Mouse (Mus musculus) layer of hippocampus, adult 9-10 months (tissue): ENCODE measurements around the gene Adgrg3.

Experiments used
- DNase-seq: peaks from one replicate; pipeline ENCODE4 v3.0.0; 2022; ENCODE audit warnings: low spot score

Adgrg3 gene

GRCm38 (mm10) chr8:95017451-95017850 lies at the start of gene Adgrg3:
Gene Adgrg3 (plus strand): TSS chr8:95017692.
- no peak for DNase-seq

DNA sequence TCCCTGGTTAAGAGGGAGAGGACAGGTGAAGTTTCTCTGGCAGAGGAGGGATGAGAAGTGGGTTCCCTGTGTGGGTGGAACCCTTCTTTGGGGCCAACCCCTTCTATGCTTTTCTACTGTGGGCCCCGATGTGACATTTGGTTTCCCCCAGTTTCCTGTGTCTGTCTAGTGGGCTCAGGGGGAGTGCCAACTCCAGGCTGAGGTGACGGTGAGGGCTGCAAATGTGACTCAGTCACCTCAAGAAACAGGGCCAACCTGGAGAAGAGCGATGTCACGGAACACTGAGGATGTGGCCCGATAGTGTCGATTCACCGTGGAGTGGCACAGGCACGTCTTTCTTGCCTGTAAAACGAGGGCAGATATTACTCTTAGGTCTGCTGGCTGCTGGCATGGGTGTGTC lies 44.2 kb upstream of the Adgrg3 start:
- DNase-seq = no peak

DNA sequence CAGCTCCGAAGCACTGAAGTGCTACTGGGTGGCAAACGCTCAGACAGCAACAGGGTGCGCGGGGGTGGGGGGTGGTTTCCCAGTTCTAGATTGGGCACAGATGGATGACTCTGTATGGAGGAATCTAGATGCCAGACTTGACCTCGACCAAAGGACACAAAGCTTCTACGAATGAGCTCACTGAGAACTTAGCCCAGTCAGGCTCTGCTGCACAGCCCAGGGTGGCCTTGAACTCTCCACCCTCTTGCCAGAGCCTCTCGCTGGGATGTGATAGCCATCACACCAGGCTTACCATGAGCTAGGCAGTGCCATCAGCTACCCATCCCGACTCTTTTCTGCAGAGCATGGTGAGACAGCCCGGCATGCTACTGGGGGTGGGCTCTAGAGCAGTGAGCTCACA lies 43.7 kb upstream of the Adgrg3 start:
- no peak for DNase-seq

GRCm38 (mm10) chr8:94974467-94975165 lies 42.9 kb upstream of the Adgrg3 start, which contains the start of gene Adgrg1:
Gene Adgrg1 (plus strand): TSS chr8:94974751.
- no peak for DNase-seq

DNA sequence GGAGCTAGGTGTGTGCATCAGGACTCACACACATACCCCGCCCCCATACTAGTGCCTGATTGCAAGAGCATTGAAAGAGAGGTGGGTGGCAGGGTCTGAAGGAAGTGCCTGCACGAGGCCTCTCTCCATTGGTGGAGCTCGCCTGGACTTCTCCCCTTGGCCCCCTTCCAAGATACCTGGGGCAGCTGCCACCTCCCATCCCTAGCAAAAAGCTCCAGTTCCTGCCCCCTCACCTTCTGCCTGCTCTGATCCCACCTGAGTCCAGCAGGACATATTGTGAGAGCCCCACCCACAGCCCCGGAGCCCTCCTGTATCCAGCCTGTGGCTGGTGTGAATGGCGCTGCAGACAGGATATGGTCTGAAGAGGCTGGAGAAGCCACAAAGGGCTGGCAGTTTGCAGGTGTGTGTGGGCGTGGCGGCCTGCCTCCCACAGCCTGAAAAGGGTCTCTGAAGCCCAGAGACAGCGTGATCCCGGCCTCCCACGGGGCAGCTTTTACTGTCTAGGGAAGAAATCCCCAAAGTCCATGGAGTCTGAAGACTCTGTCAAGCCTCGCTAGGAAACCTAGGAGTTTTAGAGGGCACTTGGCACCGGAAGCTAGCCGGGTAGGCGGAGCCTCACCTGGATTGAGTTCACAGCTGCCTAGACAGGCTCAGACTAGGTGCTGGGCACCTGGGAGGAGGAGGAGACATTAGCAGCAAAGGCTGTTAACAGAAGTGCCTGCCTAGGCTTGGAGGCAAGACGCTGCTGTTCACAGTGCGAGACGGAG lies 40.7 kb upstream of the Adgrg3 start:
- no peak for DNase-seq

GRCm38 (mm10) chr8:94978131-94978530 lies 39.4 kb upstream of the Adgrg3 start:
- DNase-seq = no peak

DNA sequence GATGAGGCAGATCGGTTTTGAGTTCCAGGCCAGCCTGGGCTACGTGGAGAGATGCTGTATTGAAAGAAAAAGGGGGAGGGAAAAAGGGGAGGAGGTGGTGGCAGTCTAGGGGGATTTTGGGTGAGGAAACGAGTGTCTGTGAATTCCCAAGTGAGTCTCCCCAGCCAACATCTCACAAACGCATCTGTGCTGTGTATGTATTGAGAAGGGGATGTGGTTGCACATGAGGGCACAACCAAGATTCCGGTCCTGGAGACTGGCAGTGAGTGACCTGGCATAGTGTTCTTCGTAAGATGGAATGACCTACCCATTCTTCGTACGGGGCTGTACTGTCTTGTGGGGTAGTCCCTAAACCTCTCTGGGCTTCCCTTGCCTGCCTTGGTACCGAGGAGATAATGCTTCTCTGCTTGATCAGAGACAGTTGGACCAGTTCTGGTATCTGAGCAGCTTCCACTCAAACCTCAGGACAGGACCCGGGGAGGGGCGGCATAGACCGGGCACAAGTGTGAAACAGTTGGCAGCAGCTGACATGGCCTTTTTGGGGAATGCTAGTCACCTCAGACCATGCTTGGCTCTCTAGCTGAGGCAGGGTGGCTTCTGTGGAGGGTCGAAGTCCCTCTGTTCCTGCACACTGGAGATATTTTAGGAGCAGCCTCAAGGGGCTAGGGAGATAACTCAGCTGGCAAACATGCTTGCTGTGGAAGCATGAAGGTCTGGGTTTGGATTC lies 38.7 kb upstream of the Adgrg3 start:
- no peak for DNase-seq

DNA sequence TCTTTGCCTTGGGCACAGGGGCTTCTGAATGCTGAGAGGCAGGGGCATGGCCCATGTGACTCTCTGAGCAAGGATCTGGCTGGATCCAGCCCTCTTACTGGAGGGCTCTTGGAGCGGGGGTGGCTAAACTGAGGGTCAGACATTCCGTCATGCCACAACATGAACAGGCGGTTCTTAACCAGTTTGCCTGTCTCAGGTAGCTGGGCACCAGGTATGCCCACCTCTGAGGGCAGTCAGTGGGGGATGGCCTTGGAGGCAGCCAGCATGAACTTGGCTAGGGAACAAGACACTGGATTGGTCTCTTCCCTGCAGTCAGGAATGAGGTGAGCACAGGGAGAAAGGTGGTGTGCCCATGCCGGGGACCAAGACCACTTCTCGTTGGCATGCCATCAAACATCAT lies 37.3 kb upstream of the Adgrg3 start:
- DNase-seq = no peak

DNA sequence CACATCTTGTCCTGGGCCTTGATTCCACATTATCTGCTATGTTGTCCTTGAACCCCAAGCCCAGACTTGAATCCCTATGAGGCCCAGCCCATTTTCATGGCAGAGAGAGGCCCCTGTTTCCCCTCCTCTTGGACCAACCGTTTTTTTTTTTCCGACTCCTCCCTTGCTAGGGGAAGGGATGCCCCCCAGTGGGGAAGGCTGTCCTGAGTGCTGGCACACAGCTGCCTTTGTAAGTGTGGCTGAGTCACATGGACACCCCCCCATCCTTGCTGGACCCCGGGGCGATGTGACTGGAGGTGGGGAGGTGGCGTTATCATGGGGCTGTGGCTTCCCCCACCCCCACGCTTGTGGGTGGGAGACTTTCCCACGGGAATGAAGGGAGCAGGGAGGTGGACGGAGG lies 36.5 kb upstream of the Adgrg3 start:
- DNase-seq = no peak

- DNase-seq = no peak
Observed at GRCm38 (mm10) chr8:94981848-94982247, 35.6 kb upstream of the Adgrg3 start.

GRCm38 (mm10) chr8:94983146-94983545 lies 34.3 kb upstream of the Adgrg3 start:
- no peak for DNase-seq

GRCm38 (mm10) chr8:94983881-94984516 lies 33.5 kb upstream of the Adgrg3 start:
- DNase-seq = no peak

GRCm38 (mm10) chr8:94985023-94985422 lies 32.5 kb upstream of the Adgrg3 start:
- DNase-seq = no peak

DNA sequence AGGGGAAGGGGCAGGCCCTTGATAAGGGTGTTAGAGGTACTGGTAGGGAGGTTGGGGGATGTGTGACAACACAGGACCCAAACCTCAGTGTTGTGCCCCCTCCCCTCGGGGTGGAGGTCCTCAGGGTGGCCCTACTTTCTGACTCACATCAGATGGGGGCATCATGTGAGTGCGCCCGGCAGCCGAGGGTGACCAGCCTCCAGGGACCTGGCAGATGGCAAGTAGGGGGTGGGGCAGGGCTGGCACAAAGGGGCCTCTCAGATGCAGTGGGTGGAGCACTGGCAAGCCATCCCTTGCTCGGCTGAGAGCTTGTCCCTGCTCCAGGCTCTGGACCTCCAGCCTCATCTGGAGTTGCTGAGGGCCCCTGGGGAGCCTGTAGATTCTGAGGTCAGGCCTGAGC lies 30.8 kb upstream of the Adgrg3 start:
- no peak for DNase-seq

GRCm38 (mm10) chr8:94987553-94987952 lies 29.9 kb upstream of the Adgrg3 start:
- no peak for DNase-seq

- no peak for DNase-seq
Observed at GRCm38 (mm10) chr8:94988619-94989018, 28.9 kb upstream of the Adgrg3 start.

GRCm38 (mm10) chr8:94989711-94990110 lies 27.8 kb upstream of the Adgrg3 start:
- no peak for DNase-seq

DNA sequence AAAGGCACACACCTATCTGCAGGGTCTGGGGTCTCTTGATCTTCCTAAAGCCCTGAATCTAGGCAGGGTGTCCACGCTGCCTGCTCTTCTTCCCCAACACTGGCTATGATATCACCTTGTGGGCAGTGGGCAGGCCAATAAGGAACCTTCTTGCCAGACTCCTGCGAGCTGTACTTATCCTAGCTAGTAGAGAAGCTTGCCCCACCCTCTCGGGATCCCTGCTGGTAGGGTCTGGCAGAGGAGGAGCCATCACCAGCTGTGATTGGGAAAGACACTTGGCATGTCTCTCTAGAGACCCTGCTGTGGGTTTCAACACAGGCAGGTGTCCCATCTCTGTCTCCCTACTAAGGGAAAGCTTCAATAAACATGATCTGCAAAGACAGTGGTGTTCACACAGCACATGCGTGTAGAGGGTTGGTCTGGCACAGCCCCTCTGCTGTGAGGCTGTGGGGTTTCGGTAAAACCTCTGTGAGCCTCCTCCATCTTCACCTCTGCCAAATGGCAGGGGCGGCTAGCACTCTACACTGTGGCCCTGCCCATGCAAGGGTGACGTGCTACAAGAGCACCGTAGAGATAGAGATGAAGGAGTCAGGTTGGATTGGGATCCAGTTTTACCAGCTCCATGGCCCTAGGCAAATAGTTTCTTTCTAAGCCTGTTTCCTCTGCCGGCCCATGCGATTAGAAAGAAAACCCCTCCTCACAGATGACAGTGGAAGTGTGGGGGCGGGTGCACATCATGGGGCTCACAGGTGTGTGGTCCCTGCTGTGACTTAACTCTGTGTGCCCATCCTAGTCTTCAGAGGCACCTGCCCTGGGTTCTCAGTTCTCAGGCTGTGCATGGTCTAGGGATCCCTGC lies 26.7 kb upstream of the Adgrg3 start:
- DNase-seq = no peak

GRCm38 (mm10) chr8:94991454-94991994 lies 26.0 kb upstream of the Adgrg3 start:
- no peak for DNase-seq

- no peak for DNase-seq
Observed at GRCm38 (mm10) chr8:94992010-94992409, 25.5 kb upstream of the Adgrg3 start.

DNA sequence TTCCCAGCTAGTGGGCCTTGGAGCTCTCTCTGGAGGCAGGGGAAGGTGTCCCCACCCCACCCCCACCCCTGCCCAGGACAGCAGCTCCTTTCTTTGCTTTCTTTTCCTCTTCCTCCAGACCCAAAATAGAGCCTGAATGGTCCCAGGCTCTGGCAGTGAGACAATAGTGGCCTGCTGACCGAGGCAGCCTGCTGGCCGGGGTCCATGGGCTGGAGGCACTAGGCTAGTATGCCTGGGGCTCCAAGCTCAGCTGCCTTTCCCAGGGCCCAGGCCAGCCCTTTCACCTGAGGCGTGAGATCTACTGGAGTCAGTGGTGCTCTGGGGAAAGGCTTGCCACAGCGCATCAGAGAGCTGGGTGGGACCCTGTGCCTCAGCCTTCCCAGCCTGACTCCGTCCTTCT lies 25.0 kb upstream of the Adgrg3 start:
- no peak for DNase-seq
